Mouse (Mus musculus) lung, embryonic 14.5 days (tissue): ENCODE results near the gene Sh3bp4. TPM values are rescaled to one million over a fixed set of nuclear protein-coding genes. Genes with fewer than 3 reads are reported as not detected.
A peak's percentile ranks its signal among the peaks of the same experiment; 100 is the strongest.

Source experiments
- ATAC-seq: fragments of 200-750 bp; cut with Nextera tagmentation; 2 replicates; pipeline ENCODE4 v1.8.0; 2017; ENCODE audit warnings: mild to moderate bottlenecking, moderate TSS enrichment, moderate library complexity; ENCODE audit not compliant: insufficient read depth
- DNase-seq: peaks from one replicate; pipeline ENCODE4 v3.0.0-alpha.2; 2015
- H3K27ac ChIP-seq: fragments of 300-500 bp; sonication (generic); 2 replicates; pipeline ENCODE4 v1.5.1; 2014; ENCODE audit warnings: low read depth, mild to moderate bottlenecking, moderate library complexity
- H3K27me3 ChIP-seq: fragments of 300-500 bp; sonication (generic); 2 replicates; pipeline ENCODE4 v1.6.1; 2014; ENCODE audit warnings: low read length, control low read depth; ENCODE audit not compliant: insufficient read depth
- H3K36me3 ChIP-seq: fragments of 300-500 bp; sonication (generic); 2 replicates; pipeline ENCODE4 v1.6.1; 2014; ENCODE audit warnings: control low read depth; ENCODE audit not compliant: insufficient read depth
- H3K4me1 ChIP-seq: fragments of 300-500 bp; sonication (generic); 2 replicates; pipeline ENCODE4 v1.6.1; 2014; ENCODE audit warnings: antibody characterized with exemption, control low read depth; ENCODE audit not compliant: insufficient read depth
- H3K4me2 ChIP-seq: fragments of 300-500 bp; sonication (generic); 2 replicates; pipeline ENCODE4 v1.6.1; 2014; ENCODE audit warnings: mild to moderate bottlenecking
- H3K4me3 ChIP-seq: fragments of 300-500 bp; sonication (generic); 2 replicates; pipeline ENCODE4 v1.5.1; 2014; ENCODE audit warnings: low read depth, low read length
- H3K9ac ChIP-seq: fragments of 300-500 bp; sonication (generic); 2 replicates; pipeline ENCODE4 v1.6.1; 2014
- H3K9me3 ChIP-seq: fragments of 300-500 bp; sonication (generic); 2 replicates; pipeline ENCODE4 v1.6.1; 2016; ENCODE audit warnings: low read depth, low read length, control low read depth
- CTCF ChIP-seq: IDR thresholded peaks from 2 replicates; pipeline ENCODE4 v1.5.1; 2016; ENCODE audit warnings: antibody characterized with exemption, low read depth
- WGBS: fragments of 180-500 bp; shearing (Covaris S2); extraction: QIAGEN DNeasy Blood & Tissue Kit; methylation state at CpG from one replicate; pipeline ENCODE4 v1.1.7; 2014; 5-methylcytosine and 5-hydroxymethylcytosine counted together
- polyA plus RNA-seq: library from polyadenylated mRNA; unstranded; fragments of >200 nt; fragmentation: Nextera tagmentation; extraction: Ambion mirVana; gene quantifications from 2 replicates; pipeline ENCODE4 v1.2.1, GENCODE M21; 2014

Gene Sh3bp4
- polyA plus RNA-seq, 1 experiment from 2014 or later = 26.2 TPM

DNA sequence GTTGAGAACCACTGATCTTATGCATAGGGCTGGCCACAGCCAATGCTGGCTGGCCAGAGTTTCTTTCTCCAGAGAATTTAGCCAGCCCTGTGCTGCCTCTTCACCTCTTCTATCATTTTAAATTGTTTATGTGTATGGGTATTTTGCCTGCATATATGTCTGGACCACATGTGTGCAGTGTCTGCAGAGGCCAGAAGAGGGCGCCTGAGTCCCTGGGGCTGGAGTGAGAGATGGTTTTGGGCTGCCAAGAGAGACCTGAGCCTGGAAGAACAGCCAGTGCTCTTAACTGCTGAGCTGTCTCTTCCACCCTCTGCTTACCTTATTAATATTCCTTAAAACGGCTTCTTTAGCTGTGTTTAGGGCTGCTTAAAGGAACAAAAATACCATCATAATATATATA is 105.1 kb downstream of the Sh3bp4 start:
- no peak overlapping the region for H3K4me3 ChIP-seq
- TF ChIP-seq CTCF = peak; percentile 53
- no peaks in the 10 kb centered on the region for H3K27me3 ChIP-seq
- no peak overlapping the region for H3K4me2 ChIP-seq
- ATAC-seq (no peak), DNase-seq (no peak)
- H3K9ac ChIP-seq = no peak overlapping the region
- H3K9me3 ChIP-seq = no peaks in the 10 kb centered on the region
- WGBS = 52% methylated on average over 2 of the region's 2 CpGs
- H3K27ac ChIP-seq = no peak overlapping the region
- H3K4me1 ChIP-seq = no peaks in the 10 kb centered on the region
- H3K36me3 ChIP-seq = no peaks in the 10 kb centered on the region

- Histone ChIP-seq H3K27ac (peak overlapping the region; percentile 66), H3K9ac (no peak overlapping the region), H3K4me3 (no peak overlapping the region; the same call in 1 of the 2 replicates), H3K9me3 (no peaks in the 10 kb centered on the region), H3K27me3 (no peaks in the 10 kb centered on the region), H3K4me1 (peaks cover 13% of the 10 kb centered on the region; the same call in 1 of the 2 replicates), H3K36me3 (no peaks in the 10 kb centered on the region), H3K4me2 (peak overlapping the region; percentile 40)
- peak; percentile 73 for DNase-seq
- ATAC-seq = peak; percentile 87
- WGBS = 6% methylated on average over 9 of the region's 9 CpGs
- TF ChIP-seq CTCF = no peak
These were observed 113.1 kb downstream of the Sh3bp4 start for GRCm38 (mm10) chr1:89183261-89183831.

GRCm38 (mm10) chr1:89184111-89184785 is 114.0 kb downstream of the Sh3bp4 start:
- Histone ChIP-seq H3K4me1 (peaks cover 13% of the 10 kb centered on the region; the same call in 1 of the 2 replicates), H3K27me3 (no peaks in the 10 kb centered on the region), H3K4me3 (no peak overlapping the region), H3K27ac (peak overlapping the region; percentile 65; the same call in 1 of the 2 replicates), H3K9me3 (no peaks in the 10 kb centered on the region), H3K4me2 (no peak overlapping the region), H3K9ac (no peak overlapping the region), H3K36me3 (no peaks in the 10 kb centered on the region)
- DNase-seq = no peak
- no peak for TF ChIP-seq CTCF
- ATAC-seq = no peak
- 85% methylated on average over 6 of the region's 6 CpGs for WGBS

GRCm38 (mm10) chr1:89184839-89185238 is 114.6 kb downstream of the Sh3bp4 start:
- no peak overlapping the region for H3K9ac ChIP-seq
- ATAC-seq = no peak
- H3K27me3 ChIP-seq = no peaks in the 10 kb centered on the region
- peaks cover 13% of the 10 kb centered on the region for H3K4me1 ChIP-seq
- no peaks in the 10 kb centered on the region for H3K36me3 ChIP-seq
- DNase-seq = no peak
- H3K4me2 ChIP-seq = no peak overlapping the region
- no peaks in the 10 kb centered on the region for H3K9me3 ChIP-seq
- no peak overlapping the region for H3K4me3 ChIP-seq
- TF ChIP-seq CTCF = no peak
- no peak overlapping the region for H3K27ac ChIP-seq

GRCm38 (mm10) chr1:89187441-89187840 is 117.2 kb downstream of the Sh3bp4 start:
- H3K9me3 ChIP-seq = no peaks in the 10 kb centered on the region
- no peak overlapping the region for H3K4me3 ChIP-seq
- H3K27ac ChIP-seq = no peak overlapping the region
- H3K27me3 ChIP-seq = no peaks in the 10 kb centered on the region
- DNase-seq (no peak), ATAC-seq (no peak)
- H3K4me2 ChIP-seq = no peak overlapping the region
- peaks cover 15% of the 10 kb centered on the region for H3K4me1 ChIP-seq
- no peak for TF ChIP-seq CTCF
- no peaks in the 10 kb centered on the region for H3K36me3 ChIP-seq
- H3K9ac ChIP-seq = no peak overlapping the region
- 89% methylated on average over 7 of the region's 7 CpGs for WGBS

DNA sequence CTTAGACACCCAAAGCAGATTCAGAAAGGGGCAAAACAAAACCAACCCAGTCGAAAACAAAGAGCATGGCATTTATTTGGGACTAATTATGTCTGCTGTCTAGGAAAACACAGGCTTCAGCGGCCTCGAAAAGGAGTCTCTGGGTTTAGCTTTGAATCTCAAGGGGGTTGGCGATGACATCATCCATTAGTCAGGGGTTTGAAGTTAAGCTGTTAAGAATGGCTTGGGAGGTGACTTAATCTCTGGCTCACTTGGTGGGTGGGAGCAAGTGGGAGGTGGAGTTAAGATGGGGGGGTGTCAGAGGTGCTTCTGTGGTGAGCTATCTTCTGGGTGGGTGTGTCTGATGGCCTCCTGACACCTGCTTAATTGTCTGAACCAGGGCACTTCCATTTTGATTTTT is 117.9 kb downstream of the Sh3bp4 start:
- ATAC-seq (no peak), DNase-seq (peak; percentile 33)
- Histone ChIP-seq H3K4me2 (no peak overlapping the region), H3K9ac (no peak overlapping the region), H3K4me1 (peaks cover 9% of the 10 kb centered on the region), H3K4me3 (no peak overlapping the region), H3K9me3 (no peaks in the 10 kb centered on the region), H3K27me3 (no peaks in the 10 kb centered on the region), H3K36me3 (no peaks in the 10 kb centered on the region), H3K27ac (no peak overlapping the region)
- 49% methylated on average over 4 of the region's 4 CpGs for WGBS
- TF ChIP-seq CTCF = no peak

DNA sequence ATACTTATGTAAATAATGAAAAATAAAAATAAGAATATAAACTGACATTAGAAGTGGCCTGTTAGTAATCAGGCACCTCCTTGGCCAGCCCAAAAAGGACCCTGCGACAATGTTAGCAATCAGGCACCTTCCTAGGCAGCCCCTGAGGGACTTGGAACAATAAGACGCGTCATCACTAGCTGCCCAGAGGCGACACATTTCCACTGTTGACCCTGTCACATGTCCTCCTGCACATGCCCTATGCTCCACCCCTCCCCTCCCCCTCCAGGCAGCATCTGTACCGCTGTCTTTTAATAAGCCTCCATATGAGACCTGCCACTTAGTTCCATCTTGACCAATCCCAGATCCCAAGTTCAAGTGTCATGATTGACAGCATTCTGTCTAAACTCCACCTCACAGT is 119.0 kb downstream of the Sh3bp4 start:
- Histone ChIP-seq H3K9me3 (no peaks in the 10 kb centered on the region), H3K36me3 (no peaks in the 10 kb centered on the region), H3K27me3 (no peaks in the 10 kb centered on the region), H3K27ac (no peak overlapping the region), H3K9ac (no peak overlapping the region), H3K4me3 (no peak overlapping the region), H3K4me1 (peaks cover 9% of the 10 kb centered on the region), H3K4me2 (no peak overlapping the region)
- DNase-seq = peak; percentile 46
- TF ChIP-seq CTCF = no peak
- WGBS = 54% methylated on average over 5 of the region's 5 CpGs
- ATAC-seq = no peak
